Mouse (Mus musculus) bone marrow macrophage, adult 2 months (primary cell): ENCODE measurements at regions not wholly inside any gene's neighbourhood (a gene's known extent, or its start where the extent isn't known, plus 50 kb on each side); places are given as distances from the start of the nearest gene placed in this dataset.

Source experiments
- CTCF ChIP-seq: IDR thresholded peaks from 2 replicates; pipeline ENCODE4 v1.5.1; 2012; ENCODE audit warnings: low read depth, mild to moderate bottlenecking, low read length, moderate library complexity
- POLR2A ChIP-seq: IDR thresholded peaks from 2 replicates; pipeline ENCODE4 v1.6.1; 2012; ENCODE audit warnings: mild to moderate bottlenecking, low read depth, low read length, borderline replicate concordance

GRCm38 (mm10) chr7:39773291-39773690 lies 255.7 kb downstream of the Zfp619 start:
- TF ChIP-seq CTCF, result no peak
- no peak for TF ChIP-seq POLR2A
